In genomic region chr16:38909506-38909905, GRCm38 (mm10) we compare ENCODE assay signal across 22 mouse cellular contexts. TPM values are rescaled to one million over a fixed set of nuclear protein-coding genes. Genes with fewer than 3 reads are reported as not detected.
DNase-seq lines count a peak whose midpoint lies in the region; ATAC-seq lines count a peak whose summit lies in the region.
"Had no signal": no experiment of that assay in that cellular context is flagged by ENCODE, and none has a peak within 500 bp of the region (broad histone marks: within the 10 kb centered on the region; RNA-seq: fewer than 3 reads in every experiment).

No protein-coding gene starts in this region.

- ATAC-seq in kidney, embryonic 16.5 days (ENCODE audit: low FRiP score, low TSS enrichment): no peak
- ATAC-seq in heart, embryonic 11.5 days (replicated peaks; ENCODE audit: insufficient number of reproducible peaks, low FRiP score, low TSS enrichment): no peak
- ATAC-seq: midbrain, embryonic 15.5 days had no signal

- H3K9ac ChIP-seq in kidney, embryonic 16.5 days (replicated peaks; ENCODE audit: low read length): no peak overlapping the region
- H3K9ac ChIP-seq in heart, embryonic 11.5 days (ENCODE audit: low read depth, low read length): no peak overlapping the region
- H3K9ac ChIP-seq: embryonic facial prominence, embryonic 15.5 days; hindbrain, embryonic 13.5 days; liver, embryonic 14.5 days; midbrain, embryonic 15.5 days had no signal

- no peak overlapping the region for H3K4me3 ChIP-seq in kidney, embryonic 16.5 days (ENCODE audit: low read length)
- H3K4me3 ChIP-seq in heart, embryonic 11.5 days (ENCODE audit: low read depth, low read length): no peak overlapping the region
- H3K4me3 ChIP-seq: embryonic facial prominence, embryonic 15.5 days; hindbrain, embryonic 13.5 days; limb, embryonic 10.5 days; megakaryocyte, embryonic 14.5 days; midbrain, embryonic 15.5 days had no signal

- intact Hi-C loops in heart, postnatal 10 days (cut with DNase I): no loop called here

- DNase-seq in kidney, adult 18-20 months: peak; percentile 26
- peak; percentile 64 for DNase-seq in ovary, adult 18-20 months (ENCODE audit: low spot score)
- DNase-seq in ovary, postnatal 10 days (ENCODE audit: low spot score): no peak
- DNase-seq in kidney, postnatal 14 days: peak; percentile 31
- no peak for DNase-seq in heart, postnatal 10 days
- no peak for DNase-seq in layer of hippocampus, postnatal 14 days (ENCODE audit: low spot score in 2 of 2)
- DNase-seq: cerebellum, postnatal 14 days; embryo, embryonic 11 days; gastrocnemius, postnatal 10 days; heart, adult 18-20 months; lung, postnatal 10 days; right cerebral cortex, postnatal 25 days; thymus, postnatal 4 days had no signal

- no peaks in the 10 kb centered on the region for H3K4me1 ChIP-seq in kidney, embryonic 16.5 days (ENCODE audit: insufficient read depth, low read length)
- no peaks in the 10 kb centered on the region for H3K4me1 ChIP-seq in heart, embryonic 11.5 days (ENCODE audit: control insufficient read depth, insufficient read depth, low read length)
- H3K4me1 ChIP-seq: embryonic facial prominence, embryonic 15.5 days; megakaryocyte, embryonic 14.5 days had no signal

- no peaks in the 10 kb centered on the region for H3K9me3 ChIP-seq in kidney, embryonic 16.5 days (ENCODE audit: low read length)
- H3K9me3 ChIP-seq in heart, embryonic 11.5 days (replicated peaks; ENCODE audit: control insufficient read depth, low read length): no peaks in the 10 kb centered on the region
- H3K9me3 ChIP-seq: embryonic facial prominence, embryonic 15.5 days; hindbrain, embryonic 13.5 days; limb, embryonic 10.5 days; megakaryocyte, embryonic 14.5 days; midbrain, embryonic 15.5 days had no signal

- 58% methylated on average over 12 of the region's 12 CpGs for WGBS in kidney, embryonic 16.5 days
- WGBS in heart, embryonic 11.5 days (ENCODE audit: insufficient replicate concordance): 62% methylated on average over 12 of the region's 12 CpGs

- H3K27ac ChIP-seq in kidney, embryonic 16.5 days (ENCODE audit: low read length): no peak overlapping the region
- no peak overlapping the region for H3K27ac ChIP-seq in heart, embryonic 11.5 days (ENCODE audit: low read depth, low read length)
- H3K27ac ChIP-seq: embryonic facial prominence, embryonic 15.5 days; hindbrain, embryonic 13.5 days; limb, embryonic 10.5 days; liver, embryonic 14.5 days; midbrain, embryonic 15.5 days; stomach, postnatal 0 days had no signal

- H3K4me2 ChIP-seq in kidney, embryonic 16.5 days (replicated peaks; ENCODE audit: low read depth, low read length): no peak overlapping the region
- H3K4me2 ChIP-seq in heart, embryonic 11.5 days: no peak overlapping the region
- H3K4me2 ChIP-seq: embryonic facial prominence, embryonic 15.5 days; hindbrain, embryonic 13.5 days; midbrain, embryonic 15.5 days had no signal

- H3K27me3 ChIP-seq in kidney, embryonic 16.5 days (ENCODE audit: insufficient read depth, low read length): peaks cover 8% of the 10 kb centered on the region
- peaks cover 2% of the 10 kb centered on the region for H3K27me3 ChIP-seq in heart, embryonic 11.5 days (ENCODE audit: control insufficient read depth, insufficient read depth, low read length)
- H3K27me3 ChIP-seq: hindbrain, embryonic 13.5 days had no signal

- no peaks in the 10 kb centered on the region for H3K36me3 ChIP-seq in kidney, embryonic 16.5 days (ENCODE audit: insufficient read depth, low read length)
- H3K36me3 ChIP-seq in heart, embryonic 11.5 days (ENCODE audit: control insufficient read depth, insufficient read depth, low read length): no peaks in the 10 kb centered on the region
- H3K36me3 ChIP-seq: embryonic facial prominence, embryonic 15.5 days; hindbrain, embryonic 13.5 days; limb, embryonic 10.5 days; midbrain, embryonic 15.5 days had no signal

RNA-seq across cellular contexts. Expression of gene Igsf11, which starts 17.0 kb away (rescaled TPM):
- 2.6 and 2.9 TPM in 2 replicates for polyA plus RNA-seq in kidney, embryonic 16.5 days (2015; fragmentation: Nextera tagmentation; extraction: Ambion mirVana)
- under 1 TPM; 0.42 to 0.57 TPM for total RNA-seq in heart, postnatal 10 days (2021)
- polyA plus RNA-seq in heart, embryonic 11.5 days (2014; fragmentation: Nextera tagmentation; extraction: Ambion mirVana): 0.23 and 0.49 TPM in 2 replicates
- 10 to 100 TPM; 37.0 to 37.1 TPM for total RNA-seq in layer of hippocampus, postnatal 14 days (2021)

Comparison
In these comparisons a context has a peak if more than half of its experiments do, and no peak if none do; other contexts are left out.
1. DNase-seq: peak in kidney, adult 18-20 months (single experiment), ovary, adult 18-20 months (single experiment) and kidney, postnatal 14 days (single experiment); none in ovary, postnatal 10 days (single experiment), heart, postnatal 10 days (0 of 2) and layer of hippocampus, postnatal 14 days (0 of 2).
2. RNA of gene Igsf11, which starts 17.0 kb away (total RNA-seq): 37.0 to 37.1 TPM in layer of hippocampus, postnatal 14 days; 0.42 to 0.57 TPM in heart, postnatal 10 days; every median in the first group is over 10 times any median in the second.